Mouse (Mus musculus) heart, embryonic 10.5 days (tissue): ENCODE results near the gene Rgs6. TPM values are rescaled to one million over a fixed set of nuclear protein-coding genes. Genes with fewer than 3 reads are reported as not detected.

Source experiments
- DNase-seq: peaks from one replicate; pipeline ENCODE4 v3.0.0-alpha.2; 2017; ENCODE audit warnings: low spot score
- H3K27ac ChIP-seq: fragments of 300-500 bp; sonication (generic); 2 replicates; pipeline ENCODE4 v1.5.1; 2016; ENCODE audit warnings: mild to moderate bottlenecking
- H3K27me3 ChIP-seq: fragments of 300-500 bp; sonication (generic); 2 replicates; pipeline ENCODE4 v1.6.1; 2016; ENCODE audit warnings: mild to moderate bottlenecking; ENCODE audit not compliant: poor library complexity, insufficient read depth, severe bottlenecking
- H3K36me3 ChIP-seq: fragments of 300-500 bp; sonication (generic); 2 replicates; pipeline ENCODE4 v1.6.1; 2016; ENCODE audit warnings: mild to moderate bottlenecking, moderate library complexity
- H3K4me1 ChIP-seq: fragments of 300-500 bp; sonication (generic); 2 replicates; pipeline ENCODE4 v1.6.1; 2016; ENCODE audit warnings: mild to moderate bottlenecking
- H3K4me3 ChIP-seq: fragments of 300-500 bp; sonication (generic); 2 replicates; pipeline ENCODE4 v1.5.1; 2016; ENCODE audit warnings: mild to moderate bottlenecking, moderate library complexity
- H3K9me3 ChIP-seq: fragments of 300-500 bp; sonication (generic); 2 replicates; pipeline ENCODE4 v1.6.1; 2016; ENCODE audit warnings: mild to moderate bottlenecking, moderate library complexity
- WGBS: fragments of 180-500 bp; shearing (Covaris S2); methylation state at CpG from one replicate; pipeline ENCODE4 v1.1.7; 2016; 5-methylcytosine and 5-hydroxymethylcytosine counted together
- polyA plus RNA-seq: library from polyadenylated mRNA; unstranded; fragments of >200 nt; fragmentation: Nextera tagmentation; extraction: Ambion mirVana; gene quantifications from 2 replicates; pipeline ENCODE4 v1.2.1, GENCODE M21; 2016

Gene Rgs6
- polyA plus RNA-seq, 1 experiment from 2014 or later, result 8.3 TPM

GRCm38 (mm10) chr12:82841566-82841965 is 253.5 kb downstream of the Rgs6 start:
- no peak overlapping the region for H3K27ac ChIP-seq
- H3K9me3 ChIP-seq, result 0 out of 2 replicates have a peak, but pooled peaks cover 3% of the 10 kb centered on the region
- 64% methylated on average over 6 of the region's 6 CpGs for WGBS
- no peak overlapping the region for H3K4me3 ChIP-seq
- peaks cover 4% of the 10 kb centered on the region for H3K36me3 ChIP-seq
- H3K27me3 ChIP-seq, result no peaks in the 10 kb centered on the region
- peaks cover 18% of the 10 kb centered on the region; the same call in 1 of the 2 replicates for H3K4me1 ChIP-seq
- no peak for DNase-seq

GRCm38 (mm10) chr12:82848304-82848872 is 260.3 kb downstream of the Rgs6 start:
- H3K4me3 ChIP-seq, result no peak overlapping the region
- DNase-seq, result no peak

GRCm38 (mm10) chr12:82854902-82855301 is 266.8 kb downstream of the Rgs6 start:
- H3K9me3 ChIP-seq, result no peaks in the 10 kb centered on the region
- no peak overlapping the region for H3K4me3 ChIP-seq
- no peak overlapping the region for H3K27ac ChIP-seq
- no peaks in the 10 kb centered on the region for H3K4me1 ChIP-seq
- H3K36me3 ChIP-seq, result no peaks in the 10 kb centered on the region
- 90% methylated on average over 5 of the region's 5 CpGs for WGBS
- DNase-seq, result no peak
- no peaks in the 10 kb centered on the region for H3K27me3 ChIP-seq

More at GRCm38 (mm10) chr12:82848304-82848872, 260.3 kb downstream of the Rgs6 start:
- Histone ChIP-seq H3K36me3 (no peaks in the 10 kb centered on the region), H3K4me1 (no peaks in the 10 kb centered on the region), H3K9me3 (no peaks in the 10 kb centered on the region), H3K27ac (no peak overlapping the region), H3K27me3 (no peaks in the 10 kb centered on the region)
- WGBS, result 84% methylated on average over 3 of the region's 3 CpGs

GRCm38 (mm10) chr12:82855333-82856107 is 267.4 kb downstream of the Rgs6 start:
- 70% methylated on average over 4 of the region's 4 CpGs for WGBS
- DNase-seq, result no peak
- no peaks in the 10 kb centered on the region for H3K9me3 ChIP-seq
- H3K27me3 ChIP-seq, result no peaks in the 10 kb centered on the region
- no peak overlapping the region for H3K27ac ChIP-seq
- no peaks in the 10 kb centered on the region for H3K4me1 ChIP-seq
- H3K36me3 ChIP-seq, result no peaks in the 10 kb centered on the region
- no peak overlapping the region for H3K4me3 ChIP-seq

GRCm38 (mm10) chr12:82865686-82866085 is 277.6 kb downstream of the Rgs6 start:
- Histone ChIP-seq H3K36me3 (no peaks in the 10 kb centered on the region), H3K4me3 (no peak overlapping the region), H3K27ac (no peak overlapping the region), H3K4me1 (no peaks in the 10 kb centered on the region), H3K27me3 (no peaks in the 10 kb centered on the region), H3K9me3 (no peaks in the 10 kb centered on the region)
- WGBS, result 77% methylated on average over 2 of the region's 2 CpGs
- DNase-seq, result no peak

GRCm38 (mm10) chr12:82880711-82881110 is 292.6 kb downstream of the Rgs6 start:
- DNase-seq, result no peak
- Histone ChIP-seq H3K27me3 (no peaks in the 10 kb centered on the region), H3K27ac (no peak overlapping the region), H3K9me3 (no peaks in the 10 kb centered on the region), H3K36me3 (no peaks in the 10 kb centered on the region), H3K4me3 (no peak overlapping the region), H3K4me1 (no peaks in the 10 kb centered on the region; the same call in 1 of the 2 replicates)
- 85% methylated on average over 5 of the region's 5 CpGs for WGBS

- no peaks in the 10 kb centered on the region; the same call in 1 of the 2 replicates for H3K4me1 ChIP-seq
- no peak overlapping the region for H3K4me3 ChIP-seq
- WGBS, result 89% methylated on average over 1 of the region's 1 CpGs
- no peaks in the 10 kb centered on the region for H3K36me3 ChIP-seq
- H3K27ac ChIP-seq, result no peak overlapping the region
- DNase-seq, result no peak
- H3K27me3 ChIP-seq, result no peaks in the 10 kb centered on the region
- no peaks in the 10 kb centered on the region for H3K9me3 ChIP-seq
Measured at GRCm38 (mm10) chr12:82883079-82883478, 295.0 kb downstream of the Rgs6 start.

GRCm38 (mm10) chr12:82894971-82895838 is 307.1 kb downstream of the Rgs6 start:
- DNase-seq, result no peak
- Histone ChIP-seq H3K27me3 (no peaks in the 10 kb centered on the region), H3K9me3 (no peaks in the 10 kb centered on the region), H3K4me3 (no peak overlapping the region), H3K36me3 (no peaks in the 10 kb centered on the region), H3K4me1 (no peaks in the 10 kb centered on the region), H3K27ac (no peak overlapping the region)
- 84% methylated on average over 6 of the region's 6 CpGs for WGBS

GRCm38 (mm10) chr12:82905773-82906172 is 317.7 kb downstream of the Rgs6 start:
- Histone ChIP-seq H3K9me3 (no peaks in the 10 kb centered on the region), H3K27me3 (no peaks in the 10 kb centered on the region), H3K27ac (no peak overlapping the region), H3K4me3 (no peak overlapping the region), H3K36me3 (no peaks in the 10 kb centered on the region), H3K4me1 (no peaks in the 10 kb centered on the region)
- WGBS, result 69% methylated on average over 1 of the region's 1 CpGs
- DNase-seq, result no peak

GRCm38 (mm10) chr12:82910846-82911245 is 322.8 kb downstream of the Rgs6 start:
- H3K36me3 ChIP-seq, result no peaks in the 10 kb centered on the region
- WGBS, result 85% methylated on average over 2 of the region's 2 CpGs
- H3K27ac ChIP-seq, result no peak overlapping the region

GRCm38 (mm10) chr12:82914127-82914526 is 326.0 kb downstream of the Rgs6 start:
- Histone ChIP-seq H3K27me3 (no peaks in the 10 kb centered on the region), H3K36me3 (no peaks in the 10 kb centered on the region), H3K9me3 (no peaks in the 10 kb centered on the region), H3K27ac (no peak overlapping the region), H3K4me1 (no peaks in the 10 kb centered on the region), H3K4me3 (no peak overlapping the region)
- DNase-seq, result no peak
- 80% methylated on average over 4 of the region's 4 CpGs for WGBS

More at GRCm38 (mm10) chr12:82910846-82911245, 322.8 kb downstream of the Rgs6 start:
- Histone ChIP-seq H3K27me3 (no peaks in the 10 kb centered on the region), H3K4me1 (no peaks in the 10 kb centered on the region), H3K4me3 (no peak overlapping the region), H3K9me3 (no peaks in the 10 kb centered on the region)
- DNase-seq, result no peak

GRCm38 (mm10) chr12:82920146-82920545 is 332.1 kb downstream of the Rgs6 start:
- H3K36me3 ChIP-seq, result no peaks in the 10 kb centered on the region
- 60% methylated on average over 2 of the region's 2 CpGs for WGBS
- H3K27me3 ChIP-seq, result no peaks in the 10 kb centered on the region
- peak overlapping the region; percentile 64 for H3K27ac ChIP-seq
- H3K4me3 ChIP-seq, result no peak overlapping the region
- peaks cover 12% of the 10 kb centered on the region; the same call in 1 of the 2 replicates for H3K4me1 ChIP-seq
- no peak for DNase-seq
- H3K9me3 ChIP-seq, result no peaks in the 10 kb centered on the region
